Mouse (Mus musculus) megakaryocyte, adult 5-6 weeks (primary cell): ENCODE data around the gene Gm43518. TPM values are rescaled to one million over a fixed set of nuclear protein-coding genes. Genes with fewer than 3 reads are reported as not detected.

Source experiments
- ATAC-seq: 2 replicates; pipeline ENCODE4 v1.8.0; 2016; ENCODE audit warnings: mild to moderate bottlenecking, inconsistent platforms; ENCODE audit not compliant: poor library complexity, severe bottlenecking
- total RNA-seq, 2 experiments: library from RNA; stranded (forward) in 1 of 2; stranded (reverse) in 1 of 2; fragments of 153-499, 151-499 nt in 1 of 2; fragments of 221-1000, 200-1000 nt in 1 of 2; gene quantifications; 2 replicates each; pipeline versions ENCODE4 v1.2.3 to v1.2.4; 2015 to 2017

Gm43518 gene
- total RNA-seq, 2 experiments from 2014 or later = 0.73 TPM; not detected in 1

DNA sequence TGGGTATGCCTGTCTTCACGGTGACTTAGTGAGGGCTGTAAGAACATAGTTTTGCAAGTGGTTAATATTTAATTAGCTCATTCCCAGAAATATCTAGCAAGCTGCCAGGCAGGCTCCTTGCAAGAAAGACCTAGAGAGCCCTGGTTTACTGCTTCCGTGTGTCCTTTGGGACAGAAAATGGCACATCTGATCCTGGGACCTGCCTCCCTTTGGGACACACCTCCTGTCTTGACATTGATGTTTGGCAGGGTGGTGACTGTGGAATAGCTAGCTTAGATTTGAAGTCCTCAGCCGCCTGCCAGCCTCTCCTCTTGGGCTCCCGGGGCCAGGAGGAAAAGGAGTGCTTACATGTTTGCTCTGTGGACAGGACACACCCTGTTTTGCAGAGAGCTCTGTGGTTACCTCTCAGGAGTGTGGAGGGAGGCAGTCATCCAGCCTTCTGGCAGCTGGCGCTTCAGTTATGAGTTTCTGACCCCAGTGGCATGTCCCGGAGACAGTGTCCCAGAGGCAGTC lies 48.5 kb downstream of the Gm43518 start:
- ATAC-seq = no peak

DNA sequence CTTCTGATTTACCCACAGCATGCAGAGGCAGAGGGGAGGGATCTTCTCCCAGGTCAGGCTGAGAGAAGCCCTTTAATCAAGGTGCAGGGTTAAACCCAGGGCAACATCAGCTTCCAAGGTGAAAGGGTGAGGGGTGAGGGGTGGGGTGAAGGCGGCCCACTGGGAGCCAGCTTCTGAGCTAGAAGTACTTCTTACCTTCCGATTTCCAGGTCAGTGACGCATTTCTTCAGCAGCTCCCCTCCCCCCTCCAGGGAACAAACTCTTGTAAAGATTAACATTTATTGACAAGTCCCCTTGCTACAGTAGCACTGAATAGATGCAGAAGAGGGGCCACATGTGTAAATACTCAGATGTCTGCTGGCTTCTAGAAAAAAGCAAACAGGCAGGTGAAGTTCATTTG lies 50.0 kb downstream of the Gm43518 start:
- no peak for ATAC-seq

DNA sequence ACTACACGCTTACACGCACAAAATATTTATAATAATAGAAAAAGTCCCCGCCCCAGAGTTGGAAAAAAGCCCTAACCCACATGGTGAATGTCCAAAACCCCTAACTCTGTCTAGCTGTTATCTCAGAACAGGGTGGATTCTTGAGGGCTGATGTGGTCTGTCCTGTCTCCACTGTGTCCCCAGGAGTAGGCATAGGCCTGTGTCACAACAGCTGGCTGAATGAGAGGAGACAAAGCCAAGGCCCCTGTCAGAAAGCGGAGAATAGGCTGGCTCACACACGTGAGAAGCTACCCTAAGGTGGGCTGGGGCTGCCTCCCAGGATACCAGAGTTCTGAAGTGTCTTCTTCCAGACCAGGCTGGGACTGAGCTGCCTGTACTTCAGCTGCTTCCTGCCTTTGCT lies 50.9 kb downstream of the Gm43518 start:
- ATAC-seq = no peak

DNA sequence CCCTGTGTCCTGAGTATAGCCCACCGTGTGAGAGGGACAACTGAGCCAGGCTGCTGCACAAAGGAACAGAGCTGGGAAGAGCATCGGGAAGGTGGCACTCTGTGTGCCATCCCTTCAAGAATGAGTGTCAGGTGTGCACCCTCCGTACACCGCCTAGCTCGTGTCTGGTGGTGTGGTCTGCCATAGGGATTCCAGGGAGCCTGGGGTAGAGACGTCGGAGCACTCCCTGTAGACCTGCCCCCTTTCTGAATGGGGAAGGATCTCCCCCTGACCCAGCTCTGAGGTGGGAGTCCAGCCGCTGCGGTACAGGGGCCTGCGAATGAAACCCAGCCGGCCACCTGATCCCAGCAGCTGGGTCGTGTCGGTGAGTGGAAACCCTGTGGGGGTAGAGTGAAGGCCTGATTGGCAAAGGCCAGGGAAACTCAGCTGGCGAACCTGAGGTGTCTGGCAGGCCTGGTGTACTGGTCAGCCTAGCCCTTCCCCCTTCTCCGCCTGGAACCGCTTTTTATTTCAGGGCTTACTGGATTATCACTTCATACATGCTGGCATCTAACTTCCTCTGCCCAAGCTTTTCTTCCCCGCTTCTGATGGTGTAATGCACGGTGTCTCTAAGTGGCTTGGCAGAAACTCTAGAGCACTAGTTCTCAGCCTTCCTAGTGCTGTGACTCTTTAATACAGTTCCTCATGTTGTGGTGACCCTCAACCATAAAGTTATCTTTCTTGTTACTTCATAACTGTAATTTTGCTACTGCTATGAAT lies 52.2 kb downstream of the Gm43518 start:
- no peak; the same call in 1 of the 2 replicates for ATAC-seq

DNA sequence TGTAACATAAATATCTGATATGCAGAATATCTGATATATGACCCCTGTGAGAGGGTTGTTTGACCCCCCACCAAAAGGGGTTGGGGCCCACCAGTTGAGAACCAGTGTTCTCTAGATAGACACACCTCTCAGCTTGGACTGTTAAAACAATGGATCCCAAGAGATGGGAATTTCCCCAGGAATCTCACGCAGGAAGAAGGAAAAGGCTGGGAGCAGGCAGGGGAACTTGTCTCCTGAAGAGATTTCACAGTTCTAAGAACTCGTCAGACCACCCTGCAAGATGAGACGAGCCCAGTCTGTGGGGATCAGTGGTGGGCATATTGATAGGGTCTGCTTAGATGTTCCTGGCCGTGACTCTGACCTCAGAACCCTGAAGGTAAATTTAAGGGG lies 52.8 kb downstream of the Gm43518 start:
- no peak for ATAC-seq

DNA sequence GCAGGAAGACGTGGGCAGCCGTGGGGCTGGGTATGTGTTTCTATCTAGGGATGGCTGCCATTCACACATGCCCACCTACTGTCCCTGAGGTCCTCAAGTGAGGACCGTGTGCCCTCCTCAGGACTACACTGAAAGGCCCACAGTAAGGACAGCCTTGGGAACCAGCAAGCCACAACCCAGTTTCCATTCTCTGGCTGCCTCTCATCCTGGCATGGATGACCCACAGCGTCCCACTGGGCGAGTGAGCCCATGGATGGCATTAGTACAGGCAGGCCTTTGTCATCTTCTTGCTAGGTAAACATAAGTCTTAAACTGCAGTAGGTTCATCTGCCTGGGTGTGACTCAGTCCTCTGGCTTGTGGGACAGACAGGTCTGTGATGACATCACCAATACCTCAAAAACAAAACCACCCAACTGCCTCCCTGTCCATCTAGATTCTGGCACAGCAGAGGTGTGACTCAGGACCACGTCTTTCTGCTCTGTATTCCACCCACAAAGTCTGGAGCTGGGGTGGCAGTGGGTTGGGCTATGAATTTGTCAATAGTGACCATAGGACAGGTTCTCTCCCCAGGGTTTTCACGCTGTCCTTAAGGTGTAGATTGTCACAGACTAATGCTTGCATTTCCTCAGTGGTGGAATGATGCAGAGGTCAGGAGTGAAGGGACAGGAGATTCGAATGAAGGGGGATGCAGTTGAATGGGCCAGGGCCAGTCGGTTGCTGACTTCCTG lies 53.5 kb downstream of the Gm43518 start:
- peak; percentile 22 for ATAC-seq

DNA sequence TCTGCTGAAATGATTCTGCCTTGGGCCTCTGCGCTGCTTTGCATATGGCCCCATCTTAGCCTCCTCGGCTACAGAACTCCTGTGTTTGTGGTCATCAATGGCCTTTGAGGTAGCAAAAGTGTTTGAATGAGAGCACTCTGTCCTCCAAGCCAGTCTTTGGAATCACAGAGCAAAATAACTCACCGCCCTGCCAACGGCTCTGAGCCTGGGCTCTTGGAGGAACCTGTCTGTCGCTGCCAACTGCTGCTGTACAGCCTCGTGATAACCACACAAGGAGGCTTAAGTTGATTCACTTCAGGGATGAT lies 54.0 kb downstream of the Gm43518 start:
- 0 out of 2 replicates have a peak, but pooled peaks have one; percentile 4 for ATAC-seq

DNA sequence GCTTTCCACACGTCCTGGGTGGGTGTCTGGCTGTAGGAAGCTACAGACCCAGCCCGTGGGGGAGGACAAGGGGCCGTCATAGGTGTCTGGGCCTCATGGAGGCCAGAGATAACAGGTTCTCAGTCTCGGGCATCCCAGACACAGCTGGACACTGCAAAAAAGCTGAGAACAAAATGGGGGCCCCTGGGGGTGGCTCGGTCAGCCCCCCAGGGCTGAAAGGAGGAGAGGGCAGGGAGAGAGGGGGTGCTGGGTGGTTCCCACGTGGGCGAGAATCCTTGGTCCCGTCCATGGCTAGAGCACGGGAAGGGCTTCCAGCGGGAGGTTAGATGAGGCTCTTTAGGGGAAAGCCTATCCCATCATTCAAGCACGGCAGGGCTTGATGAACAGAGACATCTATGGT lies 55.6 kb downstream of the Gm43518 start:
- no peak for ATAC-seq

DNA sequence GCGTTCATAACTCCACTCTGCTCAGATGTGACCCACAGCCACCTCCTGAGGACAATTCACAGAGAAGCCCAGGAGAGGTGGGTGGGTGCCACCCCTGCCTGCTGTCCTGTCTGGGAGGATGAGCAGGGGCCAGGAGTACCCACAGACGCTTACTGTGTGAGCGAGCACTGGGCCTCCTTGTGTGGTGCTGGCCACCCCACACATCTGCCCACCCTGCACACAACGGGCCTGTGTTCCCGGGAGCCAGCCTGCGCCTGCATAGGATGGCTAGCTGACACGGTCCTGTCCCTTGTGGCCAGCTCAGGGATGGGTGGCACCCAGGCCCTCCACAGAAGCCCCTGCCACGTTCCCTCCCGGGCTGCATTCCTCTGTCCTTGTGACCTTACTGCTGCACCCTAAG lies 58.2 kb downstream of the Gm43518 start:
- no peak for ATAC-seq

DNA sequence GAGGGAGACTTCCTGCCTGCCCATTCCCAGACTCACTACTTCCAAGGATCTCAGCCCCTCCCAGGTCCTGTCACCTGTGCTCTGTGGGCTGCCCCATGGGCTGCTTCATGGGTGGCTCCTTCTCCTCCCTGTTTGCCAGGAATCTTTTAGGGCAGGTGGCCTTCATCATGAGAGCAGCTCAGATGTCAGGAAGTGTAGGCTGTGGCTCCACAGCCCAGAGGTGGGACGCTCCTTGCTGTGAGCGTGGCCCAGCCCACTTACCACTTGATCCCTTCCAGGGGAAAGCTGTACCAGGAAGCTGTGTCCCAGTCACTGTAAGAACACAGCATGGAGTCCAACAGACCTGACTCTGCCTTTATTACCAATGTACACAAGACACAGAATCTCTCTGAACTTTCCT lies 59.7 kb downstream of the Gm43518 start:
- no peak for ATAC-seq

DNA sequence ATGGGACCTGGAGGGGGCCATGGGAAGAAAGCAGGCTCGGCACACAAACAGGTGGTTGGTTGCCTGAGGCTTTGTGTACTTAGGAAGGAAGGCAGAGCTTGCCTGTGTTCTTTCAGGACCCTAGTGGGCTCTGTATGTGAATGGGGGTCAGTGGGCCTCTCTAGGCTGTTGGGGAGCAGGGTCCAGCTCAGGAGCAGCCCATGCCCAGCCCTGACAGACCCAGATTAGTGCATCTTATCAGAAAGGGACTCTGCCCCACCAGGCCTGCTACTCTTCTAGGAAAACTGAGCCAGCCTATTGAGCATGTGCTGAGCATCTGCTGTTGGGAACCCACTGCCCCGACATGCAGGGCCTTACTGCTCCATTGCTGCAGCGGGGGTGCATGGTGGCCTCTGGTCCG lies 60.3 kb downstream of the Gm43518 start:
- no peak for ATAC-seq

Other genes with a start within 250 kb of the Gm43518 start
- 45.5 and 46.9 TPM in 2 replicates for gene Clip1, start 242.8 kb upstream of the Gm43518 start, total RNA-seq (2015)
- 96.0 and 126 TPM in 2 replicates for gene Clip1, start 242.8 kb upstream of the Gm43518 start, total RNA-seq (2017)
- gene Zcchc8, start 206.3 kb upstream of the Gm43518 start, total RNA-seq (2015) = 43.9 and 65.3 TPM in 2 replicates
- gene Zcchc8, start 206.3 kb upstream of the Gm43518 start, total RNA-seq (2017) = 122 and 197 TPM in 2 replicates
- 109 and 132 TPM in 2 replicates for gene Rsrc2, start 178.0 kb upstream of the Gm43518 start, total RNA-seq (2015)
- 193 and 248 TPM in 2 replicates for gene Rsrc2, start 178.0 kb upstream of the Gm43518 start, total RNA-seq (2017)
- gene Kntc1, start 177.7 kb upstream of the Gm43518 start, total RNA-seq (2015) = 31.9 and 34.2 TPM in 2 replicates
- gene Kntc1, start 177.7 kb upstream of the Gm43518 start, total RNA-seq (2017) = 36.1 and 41.8 TPM in 2 replicates
- gene Hcar2, start 61.9 kb upstream of the Gm43518 start, total RNA-seq (2015) = 10.8 and 20.9 TPM in 2 replicates
- 6.7 and 8.1 TPM in 2 replicates for gene Hcar2, start 61.9 kb upstream of the Gm43518 start, total RNA-seq (2017)
- not detected in 2 replicates for gene Hcar1, start 47.4 kb upstream of the Gm43518 start, total RNA-seq (2015)
- 0.04 TPM in 1 of 2 replicates, not detected in the other for gene Hcar1, start 47.4 kb upstream of the Gm43518 start, total RNA-seq (2017)
- gene Denr, start 20.2 kb upstream of the Gm43518 start, total RNA-seq (2015) = 44.6 and 55.2 TPM in 2 replicates
- gene Denr, start 20.2 kb upstream of the Gm43518 start, total RNA-seq (2017) = 32.4 and 34.3 TPM in 2 replicates
- gene Ccdc62, start 3.3 kb downstream of the Gm43518 start, total RNA-seq (2015) = 1.1 and 1.5 TPM in 2 replicates
- gene Ccdc62, start 3.3 kb downstream of the Gm43518 start, total RNA-seq (2017) = 0.16 and 0.62 TPM in 2 replicates
- gene Hip1r, start 46.2 kb downstream of the Gm43518 start, total RNA-seq (2015) = 6.0 and 6.6 TPM in 2 replicates
- gene Hip1r, start 46.2 kb downstream of the Gm43518 start, total RNA-seq (2017) = 12.1 and 13.0 TPM in 2 replicates
- 28.9 and 29.2 TPM in 2 replicates for gene Vps37b, start 104.9 kb downstream of the Gm43518 start, total RNA-seq (2015)
- 29.1 and 29.9 TPM in 2 replicates for gene Vps37b, start 104.9 kb downstream of the Gm43518 start, total RNA-seq (2017)
- 0.62 and 1.4 TPM in 2 replicates for gene Abcb9, start 168.4 kb downstream of the Gm43518 start, total RNA-seq (2015)
- 0.12 and 1.3 TPM in 2 replicates for gene Abcb9, start 168.4 kb downstream of the Gm43518 start, total RNA-seq (2017)
- gene Ogfod2, start 184.9 kb downstream of the Gm43518 start, total RNA-seq (2015) = 3.4 and 3.6 TPM in 2 replicates
- 2.6 and 6.4 TPM in 2 replicates for gene Ogfod2, start 184.9 kb downstream of the Gm43518 start, total RNA-seq (2017)
- 45.4 and 53.0 TPM in 2 replicates for gene Arl6ip4, start 188.7 kb downstream of the Gm43518 start, total RNA-seq (2015)
- gene Arl6ip4, start 188.7 kb downstream of the Gm43518 start, total RNA-seq (2017) = 80.5 and 87.7 TPM in 2 replicates